8 mouse cellular contexts compared by ENCODE assay signal in genomic region chr3:152396988-152397314, GRCm38 (mm10). TPM values are rescaled to one million over a fixed set of nuclear protein-coding genes. Genes with fewer than 3 reads are reported as not detected.
DNase-seq lines count a peak whose midpoint lies in the region; ATAC-seq and TF ChIP-seq lines count a peak whose summit lies in the region.

No protein-coding gene starts in this region.

- peaks cover 70% of the 10 kb centered on the region for H3K79me2 ChIP-seq in C2C12 (ENCODE audit: control insufficient read depth, insufficient read depth)

- peak overlapping the region; percentile 92 for H3K4me2 ChIP-seq in heart, embryonic 13.5 days
- H3K4me2 ChIP-seq in hindbrain, embryonic 12.5 days (replicated peaks): peak overlapping the region; percentile 87
- peak overlapping the region; percentile 83 for H3K4me2 ChIP-seq in lung, postnatal 0 days (replicated peaks; ENCODE audit: low read depth, low read length)

- DNase-seq in heart, adult 11 months: no peak
- DNase-seq in lung, postnatal 0 days (ENCODE audit: low spot score): no peak
- DNase-seq in adrenal gland, adult (ENCODE audit: inconsistent age in 2 of 2, low spot score in 1 of 2): no peak

- peaks cover 23% of the 10 kb centered on the region for H3K36me3 ChIP-seq in heart, embryonic 13.5 days
- H3K36me3 ChIP-seq in C2C12 (ENCODE audit: control insufficient read depth, insufficient read depth): peaks cover 30% of the 10 kb centered on the region
- H3K36me3 ChIP-seq in hindbrain, embryonic 12.5 days: 0 out of 2 replicates have a peak, but pooled peaks cover 4% of the 10 kb centered on the region
- H3K36me3 ChIP-seq in lung, postnatal 0 days (ENCODE audit: insufficient read depth, low read length): no peaks in the 10 kb centered on the region

- peak overlapping the region; percentile 98 for H3K27ac ChIP-seq in heart, embryonic 13.5 days (replicated peaks)
- H3K27ac ChIP-seq in brown adipose tissue, adult 24 weeks (replicated peaks; ENCODE audit: low read depth, low read length): peak overlapping the region; percentile 83
- peak overlapping the region; percentile 99 for H3K27ac ChIP-seq in hindbrain, embryonic 12.5 days
- peak overlapping the region; percentile 97 for H3K27ac ChIP-seq in lung, postnatal 0 days (ENCODE audit: low read length)

- no peak for ATAC-seq in heart, embryonic 13.5 days (ENCODE audit: extremely low read depth, insufficient number of reproducible peaks, low FRiP score, low TSS enrichment)
- ATAC-seq in hindbrain, embryonic 12.5 days (ENCODE audit: low FRiP score): no peak
- ATAC-seq in lung, postnatal 0 days: no peak
- ATAC-seq in monocyte, adult 5-6 weeks (replicated peaks; ENCODE audit: insufficient number of reproducible peaks, low FRiP score, low TSS enrichment, poor library complexity, severe bottlenecking): no peak; the same call in 1 of the 2 replicates

- peaks cover 51% of the 10 kb centered on the region for H3K79me3 ChIP-seq in C2C12 (ENCODE audit: low read depth)

- peak overlapping the region; percentile 86 for H3K4me3 ChIP-seq in heart, embryonic 13.5 days
- peak overlapping the region; percentile 83 for H3K4me3 ChIP-seq in C2C12 (ENCODE audit: insufficient read depth, poor library complexity, severe bottlenecking)
- peak overlapping the region; percentile 90 for H3K4me3 ChIP-seq in brown adipose tissue, adult 24 weeks (ENCODE audit: insufficient read depth, low read depth, low read length)
- peak overlapping the region; percentile 81 for H3K4me3 ChIP-seq in hindbrain, embryonic 12.5 days
- peak overlapping the region; percentile 85 for H3K4me3 ChIP-seq in lung, postnatal 0 days (ENCODE audit: low read depth, low read length)

- no peak for TF ChIP-seq EP300 in lung, postnatal 0 days (IDR thresholded peaks at IDR 0.05)

- H3K9me3 ChIP-seq in heart, embryonic 13.5 days: no peaks in the 10 kb centered on the region
- H3K9me3 ChIP-seq in hindbrain, embryonic 12.5 days (replicated peaks): no peaks in the 10 kb centered on the region
- H3K9me3 ChIP-seq in lung, postnatal 0 days (ENCODE audit: low read length): no peaks in the 10 kb centered on the region

- peak overlapping the region; percentile 97 for H3K9ac ChIP-seq in heart, embryonic 13.5 days
- H3K9ac ChIP-seq in hindbrain, embryonic 12.5 days: peak overlapping the region; percentile 98
- H3K9ac ChIP-seq in lung, postnatal 0 days (replicated peaks; ENCODE audit: low read depth): peak overlapping the region; percentile 86

- peak overlapping the region; percentile 89 for H3ac ChIP-seq in C2C12 (ENCODE audit: control insufficient read depth, insufficient read length, low read depth)

- H3K27me3 ChIP-seq in heart, embryonic 13.5 days (replicated peaks): no peaks in the 10 kb centered on the region
- no peaks in the 10 kb centered on the region for H3K27me3 ChIP-seq in C2C12 (ENCODE audit: control insufficient read depth, insufficient read depth, insufficient read length)
- no peaks in the 10 kb centered on the region for H3K27me3 ChIP-seq in hindbrain, embryonic 12.5 days
- no peaks in the 10 kb centered on the region for H3K27me3 ChIP-seq in lung, postnatal 0 days (replicated peaks; ENCODE audit: insufficient read depth, low read length)

- H3K4me1 ChIP-seq in heart, embryonic 13.5 days: peaks cover 57% of the 10 kb centered on the region
- peaks cover 7% of the 10 kb centered on the region; the same call in 1 of the 2 replicates for H3K4me1 ChIP-seq in brown adipose tissue, adult 24 weeks (ENCODE audit: control insufficient read depth, insufficient read depth, insufficient read length, low read length)
- peaks cover 32% of the 10 kb centered on the region for H3K4me1 ChIP-seq in hindbrain, embryonic 12.5 days
- peaks cover 8% of the 10 kb centered on the region; the same call in 1 of the 2 replicates for H3K4me1 ChIP-seq in lung, postnatal 0 days (ENCODE audit: insufficient read depth, low read depth, low read length)

- WGBS in heart, embryonic 13.5 days: under 1% methylated on average over 10 of the region's 10 CpGs
- 2% methylated on average over 10 of the region's 10 CpGs for WGBS in hindbrain, embryonic 12.5 days
- WGBS in lung, postnatal 0 days: 0% methylated on average over 10 of the region's 10 CpGs

- TF ChIP-seq CTCF in C2C12 (IDR thresholded peaks at IDR 0.05; ENCODE audit: control insufficient read depth, insufficient read depth, insufficient read length): no peak
- TF ChIP-seq CTCF in lung, postnatal 0 days (IDR thresholded peaks at IDR 0.05): no peak

TF ChIP-seq in C2C12, 6 proteins besides CTCF, POLR2A, EP300 and RAD21:
- TF ChIP-seq MYOG (IDR thresholded peaks at IDR 0.05; ENCODE audit: control insufficient read depth, extremely low read depth, insufficient read length) (no peak), USF1 (IDR thresholded peaks at IDR 0.05; ENCODE audit: low read depth) (no peak), CEBPB (IDR thresholded peaks at IDR 0.05; ENCODE audit: low read depth) (no peak), MYOD1 (IDR thresholded peaks at IDR 0.05; ENCODE audit: control insufficient read depth, insufficient read length, low read depth) (no peak), MAX (IDR thresholded peaks at IDR 0.05) (no peak), FOSL1 (IDR thresholded peaks at IDR 0.05; ENCODE audit: insufficient read depth, low read length, poor library complexity, severe bottlenecking) (no peak)

RNA-seq across cellular contexts. Expression of gene Zzz3, which starts 1.7 kb away (rescaled TPM):
- polyA plus RNA-seq in heart, embryonic 13.5 days (2015; fragmentation: Nextera tagmentation; extraction: Ambion mirVana): 29.5 and 31.0 TPM in 2 replicates
- 7.6 TPM for polyA plus RNA-seq in C2C12 (2012; fragmentation: generic; extraction: Trizol)
- 13.0 and 15.2 TPM in 2 replicates for polyA plus RNA-seq in brown adipose tissue, adult 24 weeks (2012; ENCODE audit: insufficient read depth, insufficient read length, missing spikeins)
- 47.3 and 51.6 TPM in 2 replicates for polyA plus RNA-seq in hindbrain, embryonic 12.5 days (2016; fragmentation: Nextera tagmentation; extraction: Ambion mirVana)
- polyA plus RNA-seq in lung, postnatal 0 days (2015; fragmentation: Nextera tagmentation; extraction: Ambion mirVana): 25.5 and 28.3 TPM in 2 replicates
- total RNA-seq in monocyte, adult 5-6 weeks (2017): 57.3 to 79.0 TPM (median 63.4 TPM) in 3 replicates

RNA-seq across cellular contexts. Expression of gene Usp33, which starts 50.7 kb away (rescaled TPM):
- 25.5 and 28.2 TPM in 2 replicates for polyA plus RNA-seq in heart, embryonic 13.5 days (2015; fragmentation: Nextera tagmentation; extraction: Ambion mirVana)
- polyA plus RNA-seq in C2C12 (2012; fragmentation: generic; extraction: Trizol): 8.4 TPM
- polyA plus RNA-seq in brown adipose tissue, adult 24 weeks (2012; ENCODE audit: insufficient read depth, insufficient read length, missing spikeins): 21.6 and 24.1 TPM in 2 replicates
- polyA plus RNA-seq in hindbrain, embryonic 12.5 days (2016; fragmentation: Nextera tagmentation; extraction: Ambion mirVana): 78.7 and 87.7 TPM in 2 replicates
- 43.1 and 52.4 TPM in 2 replicates for polyA plus RNA-seq in lung, postnatal 0 days (2015; fragmentation: Nextera tagmentation; extraction: Ambion mirVana)
- 89.3 to 119 TPM (median 109 TPM) in 3 replicates for total RNA-seq in monocyte, adult 5-6 weeks (2017)

RNA-seq across cellular contexts. Expression of gene Miga1, which starts 56.7 kb away (rescaled TPM):
- 10.8 and 12.0 TPM in 2 replicates for polyA plus RNA-seq in heart, embryonic 13.5 days (2015; fragmentation: Nextera tagmentation; extraction: Ambion mirVana)
- 0.43 TPM for polyA plus RNA-seq in C2C12 (2012; fragmentation: generic; extraction: Trizol)
- polyA plus RNA-seq in brown adipose tissue, adult 24 weeks (2012; ENCODE audit: insufficient read depth, insufficient read length, missing spikeins): 1.7 and 3.4 TPM in 2 replicates
- polyA plus RNA-seq in hindbrain, embryonic 12.5 days (2016; fragmentation: Nextera tagmentation; extraction: Ambion mirVana): 24.0 and 28.0 TPM in 2 replicates
- 10.0 and 12.3 TPM in 2 replicates for polyA plus RNA-seq in lung, postnatal 0 days (2015; fragmentation: Nextera tagmentation; extraction: Ambion mirVana)
- 5.5 to 13.6 TPM (median 5.7 TPM) in 3 replicates for total RNA-seq in monocyte, adult 5-6 weeks (2017)
